Mouse (Mus musculus): ENCODE measurements at regions not wholly inside any gene's neighbourhood (a gene's known extent, or its start where the extent isn't known, plus 50 kb on each side); places are given as distances from the start of the nearest gene placed in this dataset.

GRCm38 (mm10) chr9:122064937-122065673, 52.0 kb upstream of the Snrk start:
- no peaks in the 10 kb centered on the region for H3K27me3 ChIP-seq (replicated peaks)
- WGBS: 53% methylated on average over 13 of the region's 13 CpGs
- H3K4me3 ChIP-seq: no peak overlapping the region
- peak; percentile 91 for ATAC-seq (ENCODE audit: insufficient number of reproducible peaks, low FRiP score)
- no peak overlapping the region for H3K4me2 ChIP-seq
- peak overlapping the region; percentile 69 for H3K27ac ChIP-seq (ENCODE audit: poor library complexity, severe bottlenecking)
- H3K4me1 ChIP-seq (replicated peaks): no peaks in the 10 kb centered on the region
- no peaks in the 10 kb centered on the region for H3K36me3 ChIP-seq
- no peak overlapping the region for H3K9ac ChIP-seq
- H3K9me3 ChIP-seq (replicated peaks): no peaks in the 10 kb centered on the region

- Histone ChIP-seq H3K27ac (ENCODE audit: poor library complexity, severe bottlenecking) (no peak overlapping the region), H3K27me3 (replicated peaks) (0 out of 2 replicates have a peak, but pooled peaks cover 5% of the 10 kb centered on the region), H3K36me3 (no peaks in the 10 kb centered on the region), H3K9me3 (replicated peaks) (no peaks in the 10 kb centered on the region), H3K4me1 (replicated peaks) (peaks cover 9% of the 10 kb centered on the region), H3K9ac (no peak overlapping the region), H3K4me3 (no peak overlapping the region), H3K4me2 (no peak overlapping the region)
- 79% methylated on average over 5 of the region's 5 CpGs for WGBS
- no peak for ATAC-seq (ENCODE audit: insufficient number of reproducible peaks, low FRiP score)
Observed at GRCm38 (mm10) chr9:122055820-122056550, 59.1 kb upstream of the Pomgnt2 start.

GRCm38 (mm10) chr9:122051716-122052115, 54.8 kb upstream of the Pomgnt2 start:
- H3K9ac ChIP-seq: no peak overlapping the region
- no peaks in the 10 kb centered on the region for H3K9me3 ChIP-seq (replicated peaks)
- no peak overlapping the region for H3K27ac ChIP-seq (ENCODE audit: poor library complexity, severe bottlenecking)
- no peaks in the 10 kb centered on the region for H3K36me3 ChIP-seq
- H3K4me2 ChIP-seq: no peak overlapping the region
- H3K27me3 ChIP-seq (replicated peaks): 0 out of 2 replicates have a peak, but pooled peaks cover 5% of the 10 kb centered on the region
- ATAC-seq (ENCODE audit: insufficient number of reproducible peaks, low FRiP score): no peak
- H3K4me3 ChIP-seq: no peak overlapping the region
- peaks cover 37% of the 10 kb centered on the region for H3K4me1 ChIP-seq (replicated peaks)
- 57% methylated on average over 7 of the region's 7 CpGs for WGBS

- WGBS: 45% methylated on average over 6 of the region's 6 CpGs
- H3K4me3 ChIP-seq: no peak overlapping the region
- ATAC-seq (ENCODE audit: insufficient number of reproducible peaks, low FRiP score): no peak
- 0 out of 2 replicates have a peak, but pooled peaks cover 5% of the 10 kb centered on the region for H3K27me3 ChIP-seq (replicated peaks)
- peaks cover 37% of the 10 kb centered on the region for H3K4me1 ChIP-seq (replicated peaks)
- H3K9me3 ChIP-seq (replicated peaks): no peaks in the 10 kb centered on the region
- H3K36me3 ChIP-seq: no peaks in the 10 kb centered on the region
- H3K4me2 ChIP-seq: no peak overlapping the region
- H3K9ac ChIP-seq: no peak overlapping the region
- 0 out of 2 replicates have a peak overlapping the region, but pooled peaks have one; percentile 0 for H3K27ac ChIP-seq (ENCODE audit: poor library complexity, severe bottlenecking)
Observed at GRCm38 (mm10) chr9:122051096-122051495, 54.2 kb upstream of the Pomgnt2 start.

- Histone ChIP-seq H3K27me3 (replicated peaks) (0 out of 2 replicates have a peak, but pooled peaks cover 9% of the 10 kb centered on the region), H3K9me3 (replicated peaks) (no peaks in the 10 kb centered on the region), H3K9ac (no peak overlapping the region), H3K4me3 (no peak overlapping the region), H3K4me1 (replicated peaks) (peaks cover 37% of the 10 kb centered on the region), H3K4me2 (no peak overlapping the region), H3K36me3 (no peaks in the 10 kb centered on the region), H3K27ac (ENCODE audit: poor library complexity, severe bottlenecking) (no peak overlapping the region)
- no peak for ATAC-seq (ENCODE audit: insufficient number of reproducible peaks, low FRiP score)
- WGBS: 39% methylated on average over 5 of the region's 5 CpGs
Observed at GRCm38 (mm10) chr9:122048999-122049398, 52.1 kb upstream of the Pomgnt2 start.

- Histone ChIP-seq H3K4me3 (no peak overlapping the region), H3K4me2 (peak overlapping the region; percentile 38), H3K27me3 (replicated peaks) (0 out of 2 replicates have a peak, but pooled peaks cover 9% of the 10 kb centered on the region), H3K36me3 (no peaks in the 10 kb centered on the region), H3K9me3 (replicated peaks) (no peaks in the 10 kb centered on the region), H3K9ac (no peak overlapping the region), H3K4me1 (replicated peaks) (peaks cover 37% of the 10 kb centered on the region), H3K27ac (ENCODE audit: poor library complexity, severe bottlenecking) (peak overlapping the region; percentile 58)
- WGBS: 5% methylated on average over 8 of the region's 8 CpGs
- peak; percentile 66 for ATAC-seq (ENCODE audit: insufficient number of reproducible peaks, low FRiP score)
Observed at GRCm38 (mm10) chr9:122047962-122048625, 51.2 kb upstream of the Pomgnt2 start.

Measured in heart, embryonic 12.5 days (tissue).